Mouse (Mus musculus): ENCODE data around the gene Kansl1. TPM values are rescaled to one million over a fixed set of nuclear protein-coding genes. Genes with fewer than 3 reads are reported as not detected.
A peak's percentile ranks its signal among the peaks of the same experiment; 100 is the strongest.

Kansl1 gene
- polyA plus RNA-seq, 1 experiment = 15.6 TPM

- Histone ChIP-seq H3ac (ENCODE audit: control insufficient read depth, insufficient read length) (no peak overlapping the region), H3K4me2 (ENCODE audit: low read depth) (no peak overlapping the region), H3K36me3 (ENCODE audit: control insufficient read depth, insufficient read depth) (peaks cover 56% of the 10 kb centered on the region), H3K27me3 (ENCODE audit: control insufficient read depth, insufficient read depth, insufficient read length) (no peaks in the 10 kb centered on the region), H3K79me2 (ENCODE audit: control insufficient read depth, insufficient read depth) (no peaks in the 10 kb centered on the region), H3K4me3 (no peak overlapping the region)
- TF ChIP-seq TCF3 (IDR thresholded peaks at IDR 0.05; ENCODE audit: insufficient read length, low read depth) = no peak
- TF ChIP-seq USF1 (IDR thresholded peaks at IDR 0.05; ENCODE audit: low read depth) = no peak
- TF ChIP-seq POLR2AphosphoS2 (IDR thresholded peaks at IDR 0.05; ENCODE audit: insufficient read length, low read depth) = peak; percentile 35
- no peak for TF ChIP-seq REST (IDR thresholded peaks at IDR 0.05; ENCODE audit: insufficient read depth, insufficient read length)
These were observed 133.7 kb downstream of the Kansl1 start for GRCm38 (mm10) chr11:104334946-104335345.

- H3K79me2 ChIP-seq (ENCODE audit: control insufficient read depth, insufficient read depth) = no peaks in the 10 kb centered on the region
- TF ChIP-seq REST (IDR thresholded peaks at IDR 0.05; ENCODE audit: insufficient read depth, insufficient read length) = no peak
- TF ChIP-seq TCF3 (IDR thresholded peaks at IDR 0.05; ENCODE audit: insufficient read length, low read depth) = no peak
- no peak for TF ChIP-seq MYOG (IDR thresholded peaks at IDR 0.05; ENCODE audit: control insufficient read depth in 1 of 3, insufficient read depth in 1 of 3, insufficient read length in 2 of 3, low read depth in 2 of 3)
- TF ChIP-seq MYOD1 (IDR thresholded peaks at IDR 0.05; ENCODE audit: control insufficient read depth in 1 of 3, insufficient read length in 2 of 3, low read depth in 2 of 3) = no peak
- TF ChIP-seq TCF12 (IDR thresholded peaks at IDR 0.05; ENCODE audit: insufficient read depth, poor library complexity, severe bottlenecking) = no peak
- no peak for TF ChIP-seq POLR2A (IDR thresholded peaks at IDR 0.05; ENCODE audit: insufficient read length, low read depth)
- no peak for TF ChIP-seq MAX (IDR thresholded peaks at IDR 0.05; ENCODE audit: low read depth)
- TF ChIP-seq SRF (IDR thresholded peaks at IDR 0.05; ENCODE audit: control insufficient read depth, insufficient read length, low read depth) = no peak
- TF ChIP-seq CEBPB (IDR thresholded peaks at IDR 0.05; ENCODE audit: insufficient read depth, poor library complexity, severe bottlenecking) = no peak
- TF ChIP-seq USF1 (IDR thresholded peaks at IDR 0.05; ENCODE audit: low read depth) = no peak
- no peak for TF ChIP-seq POLR2AphosphoS2 (IDR thresholded peaks at IDR 0.05; ENCODE audit: insufficient read length, low read depth)
- TF ChIP-seq E2F4 (IDR thresholded peaks at IDR 0.05; ENCODE audit: insufficient read depth) = no peak
- no peak overlapping the region for H3ac ChIP-seq (ENCODE audit: control insufficient read depth, insufficient read length)
- H3K4me3 ChIP-seq = no peak overlapping the region
- no peak overlapping the region for H3K4me2 ChIP-seq (ENCODE audit: low read depth)
- no peaks in the 10 kb centered on the region for H3K27me3 ChIP-seq (ENCODE audit: control insufficient read depth, insufficient read depth, insufficient read length)
- peaks cover 50% of the 10 kb centered on the region for H3K36me3 ChIP-seq (ENCODE audit: control insufficient read depth, insufficient read depth)
These were observed 134.5 kb downstream of the Kansl1 start for GRCm38 (mm10) chr11:104334115-104334514.

GRCm38 (mm10) chr11:104332105-104332504 lies 136.6 kb downstream of the Kansl1 start:
- H3K4me2 ChIP-seq (ENCODE audit: low read depth) = no peak overlapping the region
- H3ac ChIP-seq (ENCODE audit: control insufficient read depth, insufficient read length) = no peak overlapping the region
- no peaks in the 10 kb centered on the region for H3K79me2 ChIP-seq (ENCODE audit: control insufficient read depth, insufficient read depth)
- H3K27me3 ChIP-seq (ENCODE audit: control insufficient read depth, insufficient read depth, insufficient read length) = no peaks in the 10 kb centered on the region
- TF ChIP-seq TCF12 (IDR thresholded peaks at IDR 0.05; ENCODE audit: insufficient read depth, poor library complexity, severe bottlenecking) = no peak
- no peak for TF ChIP-seq SRF (IDR thresholded peaks at IDR 0.05; ENCODE audit: control insufficient read depth, insufficient read length, low read depth)
- TF ChIP-seq TCF3 (IDR thresholded peaks at IDR 0.05; ENCODE audit: insufficient read length, low read depth) = no peak
- no peak for TF ChIP-seq POLR2AphosphoS2 (IDR thresholded peaks at IDR 0.05; ENCODE audit: insufficient read length, low read depth)
- TF ChIP-seq POLR2A (IDR thresholded peaks at IDR 0.05; ENCODE audit: insufficient read length, low read depth) = no peak
- TF ChIP-seq E2F4 (IDR thresholded peaks at IDR 0.05; ENCODE audit: insufficient read depth) = no peak
- no peak for TF ChIP-seq USF1 (IDR thresholded peaks at IDR 0.05; ENCODE audit: low read depth)
- no peak for TF ChIP-seq MAX (IDR thresholded peaks at IDR 0.05; ENCODE audit: low read depth)
- no peak for TF ChIP-seq REST (IDR thresholded peaks at IDR 0.05; ENCODE audit: insufficient read depth, insufficient read length)
- TF ChIP-seq CEBPB (IDR thresholded peaks at IDR 0.05; ENCODE audit: insufficient read depth, poor library complexity, severe bottlenecking) = no peak
- no peak for TF ChIP-seq MYOD1 (IDR thresholded peaks at IDR 0.05; ENCODE audit: control insufficient read depth in 1 of 3, insufficient read length in 2 of 3, low read depth in 2 of 3)
- no peak for TF ChIP-seq MYOG (IDR thresholded peaks at IDR 0.05; ENCODE audit: control insufficient read depth in 1 of 3, insufficient read depth in 1 of 3, insufficient read length in 2 of 3, low read depth in 2 of 3)
- no peak overlapping the region for H3K4me3 ChIP-seq
- peaks cover 34% of the 10 kb centered on the region for H3K36me3 ChIP-seq (ENCODE audit: control insufficient read depth, insufficient read depth)

- no peak overlapping the region for H3ac ChIP-seq (ENCODE audit: control insufficient read depth, insufficient read length)
- no peak for TF ChIP-seq SRF (IDR thresholded peaks at IDR 0.05; ENCODE audit: control insufficient read depth, insufficient read length, low read depth)
- no peak for TF ChIP-seq TCF12 (IDR thresholded peaks at IDR 0.05; ENCODE audit: insufficient read depth, poor library complexity, severe bottlenecking)
- TF ChIP-seq CEBPB (IDR thresholded peaks at IDR 0.05; ENCODE audit: insufficient read depth, poor library complexity, severe bottlenecking) = no peak
- TF ChIP-seq MYOG (IDR thresholded peaks at IDR 0.05; ENCODE audit: control insufficient read depth in 1 of 3, insufficient read depth in 1 of 3, insufficient read length in 2 of 3, low read depth in 2 of 3) = no peak
- TF ChIP-seq POLR2AphosphoS2 (IDR thresholded peaks at IDR 0.05; ENCODE audit: insufficient read length, low read depth) = no peak
- TF ChIP-seq REST (IDR thresholded peaks at IDR 0.05; ENCODE audit: insufficient read depth, insufficient read length) = no peak
- no peak for TF ChIP-seq POLR2A (IDR thresholded peaks at IDR 0.05; ENCODE audit: insufficient read length, low read depth)
- TF ChIP-seq MYOD1 (IDR thresholded peaks at IDR 0.05; ENCODE audit: control insufficient read depth in 1 of 3, insufficient read length in 2 of 3, low read depth in 2 of 3) = no peak
These were observed 137.5 kb downstream of the Kansl1 start for GRCm38 (mm10) chr11:104331208-104331607.

GRCm38 (mm10) chr11:104330151-104330550 lies 138.5 kb downstream of the Kansl1 start:
- Histone ChIP-seq H3K36me3 (ENCODE audit: control insufficient read depth, insufficient read depth) (peaks cover 17% of the 10 kb centered on the region), H3K4me3 (no peak overlapping the region), H3K4me2 (ENCODE audit: low read depth) (no peak overlapping the region), H3K79me2 (ENCODE audit: control insufficient read depth, insufficient read depth) (no peaks in the 10 kb centered on the region), H3K27me3 (ENCODE audit: control insufficient read depth, insufficient read depth, insufficient read length) (no peaks in the 10 kb centered on the region), H3ac (ENCODE audit: control insufficient read depth, insufficient read length) (no peak overlapping the region)
- TF ChIP-seq POLR2AphosphoS2 (IDR thresholded peaks at IDR 0.05; ENCODE audit: insufficient read length, low read depth) = no peak
- TF ChIP-seq CEBPB (IDR thresholded peaks at IDR 0.05; ENCODE audit: insufficient read depth, poor library complexity, severe bottlenecking) = no peak
- TF ChIP-seq E2F4 (IDR thresholded peaks at IDR 0.05; ENCODE audit: insufficient read depth) = no peak
- TF ChIP-seq USF1 (IDR thresholded peaks at IDR 0.05; ENCODE audit: low read depth) = no peak
- no peak for TF ChIP-seq POLR2A (IDR thresholded peaks at IDR 0.05; ENCODE audit: insufficient read length, low read depth)
- no peak for TF ChIP-seq MAX (IDR thresholded peaks at IDR 0.05; ENCODE audit: low read depth)
- TF ChIP-seq REST (IDR thresholded peaks at IDR 0.05; ENCODE audit: insufficient read depth, insufficient read length) = no peak
- no peak for TF ChIP-seq TCF12 (IDR thresholded peaks at IDR 0.05; ENCODE audit: insufficient read depth, poor library complexity, severe bottlenecking)
- TF ChIP-seq TCF3 (IDR thresholded peaks at IDR 0.05; ENCODE audit: insufficient read length, low read depth) = no peak
- no peak for TF ChIP-seq MYOD1 (IDR thresholded peaks at IDR 0.05; ENCODE audit: control insufficient read depth in 1 of 3, insufficient read length in 2 of 3, low read depth in 2 of 3)
- TF ChIP-seq SRF (IDR thresholded peaks at IDR 0.05; ENCODE audit: control insufficient read depth, insufficient read length, low read depth) = no peak
- TF ChIP-seq MYOG (IDR thresholded peaks at IDR 0.05; ENCODE audit: control insufficient read depth in 1 of 3, insufficient read depth in 1 of 3, insufficient read length in 2 of 3, low read depth in 2 of 3) = no peak

More at GRCm38 (mm10) chr11:104331208-104331607, 137.5 kb downstream of the Kansl1 start:
- Histone ChIP-seq H3K79me2 (ENCODE audit: control insufficient read depth, insufficient read depth) (no peaks in the 10 kb centered on the region), H3K27me3 (ENCODE audit: control insufficient read depth, insufficient read depth, insufficient read length) (no peaks in the 10 kb centered on the region), H3K4me2 (ENCODE audit: low read depth) (no peak overlapping the region), H3K4me3 (no peak overlapping the region), H3K36me3 (ENCODE audit: control insufficient read depth, insufficient read depth) (peaks cover 27% of the 10 kb centered on the region)
